Mouse (Mus musculus) embryo, embryonic 10 days (tissue): ENCODE results near the gene Ube2k.
A peak's percentile ranks its signal among the peaks of the same experiment; 100 is the strongest.
"Not testable (repeated sequence)": the region's sequence is repeated elsewhere in the genome, so short reads cannot be mapped to it uniquely, and the experiment has no call there.

Experiments used
- DNase-seq: peaks from one replicate; pipeline ENCODE4 v3.0.0-alpha.2; 2015; ENCODE audit warnings: low spot score

The Ube2k gene

GRCm38 (mm10) chr5:65536751-65537419 lies at the start of gene Ube2k, which contains the start of gene Smim14:
Gene Ube2k, plus strand, starts transcription at chr5:65537233.
Gene Smim14, minus strand, starts transcription at chr5:65537184.
- peak; percentile 93 for DNase-seq

- DNase-seq = no peak
Observed at GRCm38 (mm10) chr5:65487381-65487780, 49.7 kb upstream of the Ube2k start.

DNA sequence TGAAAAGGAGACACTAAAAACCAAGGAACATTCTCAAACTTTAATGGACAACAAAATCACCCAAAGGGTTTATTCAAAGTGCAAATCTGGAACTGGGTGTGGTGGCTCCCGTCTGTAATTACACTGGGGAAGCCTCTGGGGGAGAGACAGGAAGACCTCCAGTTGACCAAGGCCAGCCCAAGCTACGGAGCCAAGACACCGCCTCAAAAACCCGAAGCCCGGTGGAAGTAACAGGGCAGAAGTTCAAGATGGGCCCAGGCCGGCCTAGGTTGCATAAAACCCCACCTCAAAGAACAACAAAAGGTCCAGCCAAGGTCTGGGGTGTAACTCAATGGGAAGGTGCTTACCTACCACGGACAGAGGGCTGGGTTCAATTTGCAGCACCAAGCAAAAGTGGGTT lies 48.3 kb upstream of the Ube2k start:
- no peak for DNase-seq

DNA sequence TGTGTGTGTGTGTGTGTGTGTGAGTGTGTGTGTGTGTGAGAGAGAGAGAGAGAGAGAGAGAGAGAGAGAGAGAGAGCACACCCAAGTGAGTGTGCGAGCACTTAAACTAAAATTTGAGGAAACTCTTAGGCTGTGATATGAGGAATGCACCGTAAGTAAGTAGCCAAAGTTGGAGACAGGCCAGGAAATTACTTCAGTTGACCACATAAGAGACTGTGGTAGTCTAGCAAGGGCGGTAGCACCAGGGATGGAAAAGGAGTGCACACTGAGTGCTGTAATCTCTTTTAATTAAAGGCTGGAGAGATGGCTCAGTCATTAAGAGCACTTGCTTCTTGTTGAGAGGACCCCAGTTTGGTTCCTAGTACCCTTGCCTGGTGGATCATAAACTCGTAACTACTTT lies 47.2 kb upstream of the Ube2k start:
- no peak for DNase-seq

GRCm38 (mm10) chr5:65491767-65492715 lies 45.0 kb upstream of the Ube2k start:
- peak; percentile 72 for DNase-seq

GRCm38 (mm10) chr5:65492716-65493531 lies 44.1 kb upstream of the Ube2k start, which contains the start of gene Gm43552:
Gene Gm43552, minus strand, starts transcription at chr5:65492833.
- peak; percentile 88 for DNase-seq

GRCm38 (mm10) chr5:65500231-65500630 lies 36.8 kb upstream of the Ube2k start:
- no peak for DNase-seq

GRCm38 (mm10) chr5:65501407-65501806 lies 35.6 kb upstream of the Ube2k start:
- DNase-seq = no peak

DNA sequence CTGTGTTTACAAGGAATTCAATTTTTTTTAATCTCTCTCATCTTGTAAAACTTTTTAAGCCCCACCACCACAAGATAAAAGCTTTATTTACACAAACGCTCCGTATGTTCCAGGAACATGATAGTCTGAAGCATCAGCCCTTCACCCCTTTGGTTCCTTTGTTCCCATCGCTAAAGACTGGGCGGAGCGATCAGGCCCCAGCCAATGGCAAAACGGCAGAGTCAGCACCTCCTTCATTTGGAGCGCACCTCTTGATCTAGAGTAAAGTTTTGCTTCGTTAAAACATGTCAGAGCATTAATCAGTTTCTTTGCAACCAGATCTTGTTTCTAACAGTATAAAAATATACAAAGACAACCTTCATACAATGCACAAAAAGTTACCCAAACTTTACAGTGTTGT lies 31.2 kb upstream of the Ube2k start:
- peak; percentile 68 for DNase-seq

DNA sequence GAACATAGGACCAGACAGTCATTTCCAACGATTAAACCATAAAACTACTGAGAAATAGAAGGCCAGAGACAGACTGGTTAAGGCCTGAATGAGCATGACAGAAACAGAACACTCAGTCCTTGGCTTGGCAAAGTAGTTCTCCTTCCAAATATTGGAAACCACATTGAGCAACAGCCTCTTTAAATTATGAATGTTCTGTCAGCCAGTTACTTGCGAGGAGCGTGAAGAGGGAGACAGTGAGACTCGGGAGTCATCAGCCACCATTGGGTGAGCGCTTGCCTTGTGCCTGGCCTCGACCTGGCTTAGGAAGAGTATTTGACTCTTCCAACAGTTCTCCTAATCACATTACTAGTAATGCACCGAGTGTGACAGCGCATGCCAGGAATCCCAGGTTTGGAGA lies 28.6 kb upstream of the Ube2k start:
- no peak for DNase-seq

DNA sequence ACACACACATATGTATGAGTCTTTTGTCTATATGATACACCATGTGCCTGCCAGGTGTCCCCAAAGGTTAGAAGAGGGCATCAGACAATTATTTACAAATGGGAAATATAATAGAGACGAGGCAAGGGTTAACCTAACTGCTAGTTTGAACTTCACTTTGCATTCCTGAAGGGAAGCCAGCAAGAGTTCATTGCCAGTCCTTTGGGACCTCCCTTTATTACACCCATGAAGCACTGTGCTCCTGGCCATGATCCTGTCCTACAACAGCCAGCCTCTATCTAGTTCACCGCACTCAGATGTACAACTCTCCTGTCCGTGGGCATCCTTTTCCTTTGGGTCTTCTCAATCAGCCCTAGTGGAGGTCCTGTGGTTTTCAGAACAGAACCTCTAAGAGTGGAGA lies 23.5 kb upstream of the Ube2k start:
- no peak for DNase-seq

- DNase-seq = no peak
Observed at GRCm38 (mm10) chr5:65514635-65515278, 22.3 kb upstream of the Ube2k start.

- peak; percentile 21 for DNase-seq
Observed at GRCm38 (mm10) chr5:65521803-65522202, 15.2 kb upstream of the Ube2k start.

DNA sequence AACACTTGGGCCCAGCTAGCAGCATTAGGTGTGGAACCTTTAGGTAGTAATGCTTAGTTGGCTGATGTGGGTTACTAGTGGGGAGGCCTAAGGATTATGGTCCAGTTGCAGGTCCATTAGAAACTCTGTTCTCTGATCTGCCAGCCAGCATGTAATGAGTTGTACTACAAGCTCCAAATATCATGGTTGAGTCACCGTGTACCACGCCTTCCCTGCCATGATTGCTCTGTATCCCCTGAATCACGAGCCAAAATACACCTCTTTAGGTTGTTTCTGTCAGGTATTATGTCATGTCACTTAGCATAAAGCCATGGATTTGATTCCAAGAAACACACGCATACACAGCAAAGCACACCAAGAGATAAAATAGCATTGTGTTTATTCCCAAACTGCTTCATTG lies 12.2 kb upstream of the Ube2k start:
- DNase-seq = no peak

- peak; percentile 19 for DNase-seq
Observed at GRCm38 (mm10) chr5:65525674-65526443, 11.2 kb upstream of the Ube2k start.

- DNase-seq = no peak
Observed at GRCm38 (mm10) chr5:65531283-65531682, 5.8 kb upstream of the Ube2k start.

DNA sequence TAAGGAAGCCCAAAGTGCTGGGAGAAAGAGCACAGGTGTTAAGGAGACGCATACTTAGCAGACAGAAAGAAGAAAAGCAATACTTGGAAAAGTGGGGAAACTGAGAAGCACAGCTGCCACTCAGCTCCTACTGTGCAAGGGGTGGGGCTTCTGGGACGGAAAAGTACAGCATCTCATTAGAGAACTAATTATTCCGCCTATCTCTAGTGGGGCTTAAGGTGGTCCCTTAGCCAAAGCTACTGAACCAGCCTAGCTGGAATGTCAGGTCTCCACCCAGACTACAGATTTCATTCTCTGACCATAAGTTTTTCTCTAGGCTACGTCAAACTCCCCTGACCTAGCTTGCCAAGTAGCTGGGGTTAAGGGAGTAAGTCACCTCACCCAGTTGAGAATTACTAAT lies 2.5 kb upstream of the Ube2k start:
- DNase-seq = no peak

- DNase-seq = peak; percentile 33
Observed at GRCm38 (mm10) chr5:65535457-65536067, 1.5 kb upstream of the Ube2k start.

- not testable (repeated sequence) for DNase-seq
Observed at GRCm38 (mm10) chr5:65536068-65536465, 966 bp upstream of the Ube2k start.

- DNase-seq = peak; percentile 78
Observed at GRCm38 (mm10) chr5:65537420-65538071, 513 bp downstream of the Ube2k start.
